Mouse (Mus musculus) heart, embryonic 16.5 days (tissue): ENCODE measurements around the gene Abcc4. TPM values are rescaled to one million over a fixed set of nuclear protein-coding genes. Genes with fewer than 3 reads are reported as not detected.
"Not testable (repeated sequence)": the region's sequence is repeated elsewhere in the genome, so short reads cannot be mapped to it uniquely, and the experiment has no call there.

Experiments
- ATAC-seq: fragments of 200-750 bp; cut with Nextera tagmentation; replicated peaks from 2 replicates; pipeline ENCODE4 v1.8.0; 2017; ENCODE audit warnings: moderate number of reproducible peaks; ENCODE audit not compliant: insufficient read depth, low FRiP score; ENCODE audit errors: extremely low read depth
- H3K27ac ChIP-seq: fragments of 300-500 bp; sonication (generic); 2 replicates; pipeline ENCODE4 v1.5.1; 2014; ENCODE audit warnings: mild to moderate bottlenecking, low read length, control low read depth, moderate library complexity
- H3K27me3 ChIP-seq: fragments of 300-500 bp; sonication (generic); 2 replicates; pipeline ENCODE4 v1.6.1; 2014; ENCODE audit warnings: low read length, mixed read lengths; ENCODE audit not compliant: control insufficient read depth, insufficient read depth
- H3K36me3 ChIP-seq: fragments of 300-500 bp; sonication (generic); 2 replicates; pipeline ENCODE4 v1.6.1; 2014; ENCODE audit not compliant: control insufficient read depth, insufficient read depth
- H3K4me1 ChIP-seq: fragments of 300-500 bp; sonication (generic); 2 replicates; pipeline ENCODE4 v1.6.1; 2014; ENCODE audit warnings: low read length, mixed read lengths; ENCODE audit not compliant: control insufficient read depth, insufficient read depth
- H3K4me2 ChIP-seq: fragments of 300-500 bp; sonication (generic); 2 replicates; pipeline ENCODE4 v1.6.1; 2014; ENCODE audit warnings: low read depth, mild to moderate bottlenecking, control low read depth, low read length
- H3K4me3 ChIP-seq: fragments of 300-500 bp; sonication (generic); 2 replicates; pipeline ENCODE4 v1.5.1; 2014; ENCODE audit warnings: mild to moderate bottlenecking, control low read depth, low read length
- H3K9ac ChIP-seq: fragments of 300-500 bp; sonication (generic); 2 replicates; pipeline ENCODE4 v1.6.1; 2014; ENCODE audit warnings: low read length, control low read depth
- H3K9me3 ChIP-seq: fragments of 300-500 bp; sonication (generic); replicated peaks from 2 replicates; pipeline ENCODE4 v1.6.1; 2016; ENCODE audit warnings: low read length; ENCODE audit not compliant: control insufficient read depth
- WGBS: fragments of 180-500 bp; shearing (Covaris S2); extraction: QIAGEN DNeasy Blood & Tissue Kit; methylation state at CpG from one replicate; pipeline ENCODE4 v1.1.7; 2014; 5-methylcytosine and 5-hydroxymethylcytosine counted together
- polyA plus RNA-seq: library from polyadenylated mRNA; unstranded; fragments of >200 nt; fragmentation: Nextera tagmentation; extraction: Ambion mirVana; gene quantifications from 2 replicates; pipeline ENCODE4 v1.2.1, GENCODE M21; 2015

Gene Abcc4
- polyA plus RNA-seq, 1 experiment from 2014 or later, result 1.6 TPM

DNA sequence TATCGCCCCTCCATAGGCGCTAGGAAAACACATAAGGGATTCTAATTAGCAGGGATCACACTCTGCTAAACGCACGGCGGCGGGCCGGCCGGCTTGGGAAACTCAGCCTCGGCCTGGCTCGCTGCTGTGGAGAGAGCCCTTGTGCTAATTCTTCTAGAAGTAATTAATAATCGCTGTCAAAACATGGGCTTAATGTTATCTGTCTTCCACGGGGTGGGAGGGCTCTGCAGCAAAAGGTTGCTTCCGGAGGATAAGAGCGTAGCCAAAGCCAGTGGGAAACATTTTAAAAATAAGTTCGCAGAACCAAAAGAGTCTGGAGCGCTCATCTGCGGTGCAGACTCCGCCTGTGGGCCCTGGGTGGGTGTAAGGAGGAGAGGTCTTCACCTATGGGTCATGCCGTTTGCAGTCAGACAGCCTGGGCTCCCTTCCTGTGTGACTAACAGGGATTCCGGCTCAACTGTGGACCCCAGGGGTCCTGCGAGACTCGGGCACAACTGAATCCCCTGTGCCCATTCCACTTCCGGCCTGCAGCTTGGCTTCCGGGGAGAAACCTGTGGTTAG, 154.2 kb downstream of the Abcc4 start:
- no peak overlapping the region for H3K27ac ChIP-seq
- peak; percentile 69 for ATAC-seq

GRCm38 (mm10) chr14:118551061-118551724, 154.8 kb downstream of the Abcc4 start:
- Histone ChIP-seq H3K4me1 (peaks cover 5% of the 10 kb centered on the region), H3K4me2 (peak overlapping the region; percentile 71), H3K4me3 (peak overlapping the region; percentile 42), H3K9ac (peak overlapping the region; percentile 63), H3K27ac (no peak overlapping the region), H3K9me3 (no peaks in the 10 kb centered on the region), H3K27me3 (no peaks in the 10 kb centered on the region), H3K36me3 (no peaks in the 10 kb centered on the region)
- ATAC-seq, result no peak
- 22% methylated on average over 18 of the region's 18 CpGs for WGBS

More for the DNA sequence above, 154.2 kb downstream of the Abcc4 start:
- Histone ChIP-seq H3K9ac (peak overlapping the region; percentile 63), H3K27me3 (no peaks in the 10 kb centered on the region), H3K36me3 (no peaks in the 10 kb centered on the region), H3K4me1 (peaks cover 5% of the 10 kb centered on the region), H3K4me2 (peak overlapping the region; percentile 71), H3K4me3 (peak overlapping the region; percentile 42), H3K9me3 (no peaks in the 10 kb centered on the region)
- WGBS, result 9% methylated on average over 24 of the region's 24 CpGs

DNA sequence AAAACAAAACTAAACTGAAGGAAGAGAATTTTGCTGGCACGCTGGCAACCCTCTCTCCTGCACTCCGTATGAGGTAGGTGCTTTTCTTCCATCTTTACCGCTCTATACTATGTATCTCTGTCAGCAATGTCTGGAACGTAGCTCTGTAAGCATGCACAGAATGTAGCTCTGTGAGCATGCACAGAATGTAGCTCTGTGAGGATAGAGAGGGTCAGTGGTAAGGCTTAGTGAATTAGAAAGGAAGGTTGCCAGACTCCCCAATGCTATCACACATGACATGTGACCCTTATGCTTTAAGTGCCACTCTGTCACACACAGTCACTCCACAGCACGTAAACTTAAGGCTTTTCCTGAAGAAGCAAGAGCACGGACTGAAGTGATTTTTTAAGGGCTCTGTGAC, 161.5 kb downstream of the Abcc4 start:
- Histone ChIP-seq H3K9me3 (no peaks in the 10 kb centered on the region), H3K27me3 (no peaks in the 10 kb centered on the region), H3K9ac (no peak overlapping the region), H3K4me1 (peaks cover 16% of the 10 kb centered on the region), H3K27ac (no peak overlapping the region), H3K36me3 (no peaks in the 10 kb centered on the region), H3K4me2 (peak overlapping the region; percentile 18), H3K4me3 (no peak overlapping the region)
- ATAC-seq, result peak; percentile 60
- 39% methylated on average over 6 of the region's 6 CpGs for WGBS

DNA sequence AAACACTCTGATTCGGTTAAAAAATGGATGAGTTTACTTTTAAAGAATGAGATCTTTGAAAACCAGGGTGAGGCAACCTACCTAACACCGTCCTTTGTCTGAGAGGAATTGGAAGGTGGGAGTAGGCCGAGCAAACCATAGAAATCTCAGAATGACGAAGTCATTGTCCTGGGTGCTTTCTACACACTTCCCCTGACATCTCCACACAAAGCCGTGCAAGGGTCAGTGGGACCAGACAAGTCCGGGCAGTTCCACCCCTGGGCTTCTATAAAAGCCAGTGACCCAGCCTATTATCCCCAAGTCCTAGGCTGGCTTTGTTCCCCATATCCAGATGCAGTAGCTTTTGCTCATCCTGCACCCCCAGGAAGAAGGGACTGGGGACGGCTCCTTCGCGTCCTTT, 163.1 kb downstream of the Abcc4 start:
- 84% methylated on average over 9 of the region's 9 CpGs for WGBS
- no peaks in the 10 kb centered on the region for H3K9me3 ChIP-seq

DNA sequence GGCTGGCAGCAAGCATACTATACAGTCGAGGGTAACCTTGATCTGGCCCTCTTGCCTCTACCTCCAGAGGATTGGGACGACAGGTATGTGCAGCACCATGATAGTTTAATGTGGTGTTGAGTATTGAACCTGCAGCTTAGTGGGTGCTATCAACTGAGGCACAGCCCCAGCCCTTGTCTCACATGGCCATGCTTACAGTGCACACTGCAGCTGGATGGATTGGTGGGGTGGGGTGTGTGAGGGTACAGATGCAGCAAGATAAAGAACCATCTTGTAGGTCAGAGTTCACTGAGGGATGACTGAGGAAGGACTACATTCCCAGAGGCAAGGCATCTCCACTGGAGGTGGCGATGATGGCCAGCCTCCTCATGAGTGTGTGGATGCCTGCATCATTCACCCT, 174.5 kb downstream of the Abcc4 start:
- no peak for ATAC-seq
- no peak overlapping the region for H3K27ac ChIP-seq
- 79% methylated on average over 3 of the region's 3 CpGs for WGBS
- H3K36me3 ChIP-seq, result no peaks in the 10 kb centered on the region
- H3K4me3 ChIP-seq, result no peak overlapping the region
- H3K9ac ChIP-seq, result no peak overlapping the region
- H3K4me2 ChIP-seq, result no peak overlapping the region
- H3K9me3 ChIP-seq, result no peaks in the 10 kb centered on the region
- no peaks in the 10 kb centered on the region for H3K4me1 ChIP-seq
- H3K27me3 ChIP-seq, result no peaks in the 10 kb centered on the region

More for the DNA sequence above, 163.1 kb downstream of the Abcc4 start:
- H3K4me1 ChIP-seq, result peaks cover 16% of the 10 kb centered on the region
- H3K36me3 ChIP-seq, result no peaks in the 10 kb centered on the region
- no peak overlapping the region for H3K9ac ChIP-seq
- H3K4me3 ChIP-seq, result no peak overlapping the region
- H3K4me2 ChIP-seq, result no peak overlapping the region
- ATAC-seq, result no peak
- H3K27me3 ChIP-seq, result no peaks in the 10 kb centered on the region
- no peak overlapping the region for H3K27ac ChIP-seq

- no peak overlapping the region for H3K4me2 ChIP-seq
- H3K4me3 ChIP-seq, result no peak overlapping the region
- no peaks in the 10 kb centered on the region for H3K36me3 ChIP-seq
- no peak overlapping the region for H3K27ac ChIP-seq
- H3K9me3 ChIP-seq, result no peaks in the 10 kb centered on the region
- no peak overlapping the region for H3K9ac ChIP-seq
- 67% methylated on average over 9 of the region's 9 CpGs for whole genome bisulfite sequencing
- H3K4me1 ChIP-seq, result no peaks in the 10 kb centered on the region
- no peak for ATAC-seq
- no peaks in the 10 kb centered on the region for H3K27me3 ChIP-seq
Measured at GRCm38 (mm10) chr14:118514280-118515031, 191.6 kb downstream of the Abcc4 start.

DNA sequence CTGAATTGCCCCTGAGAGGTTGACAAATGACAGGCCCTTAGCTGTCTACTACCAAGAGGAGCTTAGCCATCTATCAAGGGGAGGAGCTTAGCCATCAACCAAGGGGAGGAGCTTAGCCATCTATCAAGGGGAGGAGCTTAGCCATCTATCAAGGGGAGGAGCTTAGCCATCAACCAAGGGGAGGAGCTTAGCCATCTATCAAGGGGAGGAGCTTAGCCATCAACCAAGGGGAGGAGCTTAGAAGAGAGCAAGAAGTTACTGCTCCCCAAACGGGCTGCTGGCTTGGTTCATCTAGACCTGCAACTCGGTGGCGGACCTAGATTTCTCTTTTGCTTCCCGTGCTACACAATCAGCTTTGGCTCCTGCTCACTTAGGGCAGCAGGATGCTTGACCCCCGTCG, 194.3 kb downstream of the Abcc4 start:
- WGBS, result 95% methylated on average over 6 of the region's 6 CpGs
- not testable (repeated sequence) for H3K9me3 ChIP-seq, H3K27ac ChIP-seq, H3K4me3 ChIP-seq, H3K4me1 ChIP-seq, H3K4me2 ChIP-seq, H3K27me3 ChIP-seq, H3K9ac ChIP-seq, H3K36me3 ChIP-seq, ATAC-seq

DNA sequence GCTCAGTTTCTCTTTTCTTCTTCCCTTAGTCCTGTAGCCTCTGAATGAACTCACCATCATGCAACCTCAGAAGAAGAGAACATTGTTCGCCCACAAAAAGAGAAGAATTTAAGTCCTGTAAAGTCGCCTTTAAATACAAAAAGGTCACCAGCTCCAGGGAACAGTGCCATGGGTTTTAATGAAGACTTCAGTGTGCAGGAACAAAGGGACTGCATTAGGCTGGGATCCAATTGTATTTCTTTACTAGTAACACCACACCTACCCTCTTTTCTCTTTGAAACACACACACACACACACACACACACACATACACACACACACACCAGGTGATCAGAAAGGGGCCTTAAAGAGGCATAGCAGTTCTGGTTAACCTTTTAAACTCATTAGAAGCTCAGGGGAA, 195.2 kb downstream of the Abcc4 start:
- Histone ChIP-seq H3K27me3 (no peaks in the 10 kb centered on the region), H3K9ac (no peak overlapping the region), H3K4me3 (no peak overlapping the region), H3K9me3 (no peaks in the 10 kb centered on the region), H3K36me3 (no peaks in the 10 kb centered on the region), H3K27ac (no peak overlapping the region), H3K4me2 (no peak overlapping the region), H3K4me1 (0 out of 2 replicates have a peak, but pooled peaks cover 3% of the 10 kb centered on the region)
- ATAC-seq, result no peak
- 86% methylated on average over 2 of the region's 2 CpGs for WGBS

GRCm38 (mm10) chr14:118510216-118510615, 195.8 kb downstream of the Abcc4 start:
- Histone ChIP-seq H3K27ac (no peak overlapping the region), H3K36me3 (no peaks in the 10 kb centered on the region), H3K4me3 (no peak overlapping the region), H3K4me2 (no peak overlapping the region), H3K9ac (no peak overlapping the region), H3K27me3 (no peaks in the 10 kb centered on the region), H3K9me3 (no peaks in the 10 kb centered on the region), H3K4me1 (0 out of 2 replicates have a peak, but pooled peaks cover 3% of the 10 kb centered on the region)
- ATAC-seq, result no peak
- WGBS, result 84% methylated on average over 5 of the region's 5 CpGs
